Mouse (Mus musculus) urinary bladder, postnatal 10 days (tissue): ENCODE measurements around the gene Selenof.
A peak's percentile ranks its signal among the peaks of the same experiment; 100 is the strongest.
"Not testable (repeated sequence)": the region's sequence is repeated elsewhere in the genome, so short reads cannot be mapped to it uniquely, and the experiment has no call there.

ENCODE experiments used
- DNase-seq: peaks from one replicate; pipeline ENCODE4 v3.0.0; 2022; ENCODE audit warnings: low spot score

Selenof gene

GRCm38 (mm10) chr3:144602819-144603218, 32.7 kb downstream of the Selenof start:
- DNase-seq = no peak

GRCm38 (mm10) chr3:144603558-144603957, 33.5 kb downstream of the Selenof start:
- DNase-seq = no peak

DNA sequence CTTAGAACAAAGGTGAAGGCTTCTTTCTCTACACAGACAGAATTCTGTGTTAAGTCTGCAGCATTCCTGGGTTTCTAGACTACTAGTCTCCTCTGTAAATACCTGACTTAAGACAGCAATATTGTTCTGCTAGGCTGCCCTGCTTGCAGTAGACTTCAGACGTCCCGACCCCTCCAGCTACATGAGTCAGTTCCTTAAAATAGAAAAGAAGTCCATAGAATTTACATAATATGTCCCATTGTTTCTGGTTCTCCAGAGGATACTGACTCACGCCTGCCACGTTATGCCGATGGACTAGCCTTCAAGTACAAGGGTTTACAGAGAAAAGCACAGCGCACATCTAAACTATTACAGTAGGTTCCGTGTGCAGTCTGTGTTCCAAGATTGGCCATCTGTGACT, 34.1 kb downstream of the Selenof start:
- DNase-seq = no peak

- DNase-seq = not testable (repeated sequence)
Observed at GRCm38 (mm10) chr3:144605811-144606210, 35.7 kb downstream of the Selenof start.

- DNase-seq = no peak
Observed at GRCm38 (mm10) chr3:144606449-144606848, 36.3 kb downstream of the Selenof start.

DNA sequence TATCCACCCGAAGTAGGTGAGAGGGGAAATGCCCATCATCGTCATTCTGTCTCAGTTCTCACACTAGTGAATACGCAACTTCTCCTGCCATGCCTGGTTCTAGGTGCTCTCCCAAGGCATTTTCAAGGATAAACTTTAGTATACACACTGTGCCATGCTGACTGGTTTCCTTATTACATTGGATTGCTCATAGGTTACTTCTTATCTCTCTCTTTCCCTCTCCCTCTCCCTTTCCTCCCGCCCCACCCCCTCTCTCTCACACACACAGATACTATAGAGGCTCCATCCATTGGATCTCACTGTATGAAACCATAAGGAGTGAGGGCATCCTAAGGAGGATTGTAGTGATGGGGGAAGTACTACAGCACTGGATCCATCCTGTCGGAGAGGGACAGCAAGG, 38.0 kb downstream of the Selenof start:
- DNase-seq = no peak

DNA sequence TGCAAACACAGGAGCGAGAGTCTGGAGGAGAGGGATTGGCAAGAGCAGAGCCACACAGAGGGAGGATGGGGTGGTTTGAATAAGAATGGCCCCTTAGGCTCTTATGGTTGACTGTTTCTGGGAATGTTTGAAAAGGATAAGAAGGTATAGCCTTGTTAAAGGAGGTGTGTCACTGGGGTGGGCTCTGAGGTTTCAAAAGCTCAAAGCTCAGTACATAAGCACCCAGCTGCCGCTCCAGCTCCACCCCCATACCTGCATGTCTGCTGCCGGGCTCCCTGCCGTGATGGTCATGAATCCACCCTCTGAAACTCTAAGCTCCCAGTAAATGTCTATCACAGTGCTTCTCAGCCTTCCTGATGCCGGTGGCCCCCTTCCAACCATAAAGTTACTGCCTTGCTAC, 40.7 kb downstream of the Selenof start:
- DNase-seq = no peak

DNA sequence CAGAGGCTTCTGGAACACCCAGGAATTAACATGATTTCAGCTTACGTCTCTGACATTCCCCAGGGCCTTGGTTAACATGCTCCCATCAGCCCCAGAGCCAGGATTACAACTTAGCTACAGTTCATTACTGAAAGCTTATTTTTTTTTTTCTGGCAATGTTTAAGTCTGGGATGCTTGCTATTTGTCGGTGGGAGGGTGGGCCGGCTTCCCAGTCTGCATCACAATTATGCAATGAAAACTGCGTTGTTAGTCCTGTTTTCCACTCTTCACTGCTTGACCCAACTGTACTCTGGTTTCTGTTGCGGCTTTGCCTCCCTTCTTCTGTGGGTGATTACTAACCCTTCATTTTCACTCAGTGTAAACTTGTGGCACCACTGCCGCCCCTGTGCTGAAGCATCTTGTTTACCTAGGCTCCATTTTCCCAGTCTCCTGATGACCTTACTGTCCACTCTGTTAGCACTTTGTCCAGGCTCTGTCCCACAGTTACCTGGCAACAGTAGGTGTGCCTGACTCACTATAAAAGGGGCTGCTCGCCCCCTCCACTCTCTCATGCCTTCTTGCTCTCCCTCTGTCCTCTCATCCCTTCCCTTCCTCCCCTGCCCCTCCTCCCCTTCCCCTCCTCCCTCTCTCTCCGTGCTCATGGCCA, 41.6 kb downstream of the Selenof start:
- no peak for DNase-seq

DNA sequence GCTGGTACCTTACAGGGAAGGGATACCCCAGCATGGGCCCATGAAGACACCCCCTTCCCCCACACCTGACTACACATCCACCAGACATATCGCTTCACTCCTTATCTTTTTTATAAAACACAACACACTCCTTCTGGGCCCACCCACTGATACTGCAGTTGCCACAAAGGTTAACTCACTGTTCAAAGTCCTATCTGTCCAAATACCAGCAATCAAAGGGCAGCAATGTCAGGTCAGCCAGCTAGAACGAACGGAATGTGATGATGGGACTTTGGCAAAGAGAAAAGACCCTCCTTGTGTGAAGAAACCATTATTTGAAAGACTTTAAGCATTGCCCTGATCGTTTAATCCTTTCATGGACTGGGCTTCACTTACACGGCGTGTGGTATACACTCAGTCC, 42.3 kb downstream of the Selenof start:
- DNase-seq = no peak

DNA sequence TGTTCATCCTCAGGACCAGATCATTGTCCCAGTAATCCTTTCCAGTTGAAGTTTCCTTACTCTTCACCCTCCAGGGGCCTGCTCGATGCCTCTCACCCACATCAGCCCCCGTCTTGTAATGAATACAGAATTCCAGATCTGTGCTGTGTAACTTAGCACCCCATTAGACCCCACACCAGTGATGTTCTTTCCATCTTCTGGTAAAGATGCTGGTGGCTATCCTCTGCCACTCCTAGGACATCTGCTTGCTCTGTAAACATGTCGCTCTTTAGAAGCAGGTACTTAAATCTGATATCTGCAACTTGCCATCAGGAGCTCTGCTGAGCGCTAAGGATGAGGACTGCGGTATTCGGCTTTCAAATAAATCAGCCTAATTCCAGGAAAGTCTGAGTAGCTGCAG, 44.2 kb downstream of the Selenof start:
- no peak for DNase-seq

GRCm38 (mm10) chr3:144614698-144615097, 44.6 kb downstream of the Selenof start:
- DNase-seq = no peak

- no peak for DNase-seq
Observed at GRCm38 (mm10) chr3:144615459-144615858, 45.4 kb downstream of the Selenof start.

- peak; percentile 52 for DNase-seq
Observed at GRCm38 (mm10) chr3:144616654-144617425, 46.7 kb downstream of the Selenof start.

DNA sequence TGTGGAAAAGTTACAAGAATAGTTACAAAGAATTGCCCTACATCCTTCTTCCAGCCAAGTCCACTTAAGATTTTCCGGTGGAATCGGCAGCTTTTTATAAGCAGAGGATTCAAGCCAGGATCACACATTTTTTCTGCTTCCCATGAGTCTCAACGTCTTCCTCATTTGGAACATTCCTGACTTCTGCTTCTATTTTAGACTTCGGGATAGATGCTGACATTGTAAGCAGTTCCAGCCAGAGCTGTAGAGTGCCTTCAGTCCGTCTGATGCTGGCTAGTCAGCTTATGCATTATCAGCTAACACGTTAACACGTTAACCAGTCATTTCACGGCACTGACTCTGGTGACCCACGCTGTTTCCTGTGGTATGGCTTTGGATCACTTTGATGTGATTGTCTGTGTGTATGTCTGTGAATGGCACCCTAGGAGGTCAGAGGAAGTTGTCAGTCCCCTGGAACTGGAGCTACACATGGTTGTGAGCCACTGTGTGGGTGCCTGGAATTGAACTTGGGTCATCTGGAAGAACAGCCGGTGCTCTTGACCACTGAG, 47.6 kb downstream of the Selenof start:
- DNase-seq = no peak

GRCm38 (mm10) chr3:144622930-144623612, 53.0 kb downstream of the Selenof start:
- DNase-seq = no peak

DNA sequence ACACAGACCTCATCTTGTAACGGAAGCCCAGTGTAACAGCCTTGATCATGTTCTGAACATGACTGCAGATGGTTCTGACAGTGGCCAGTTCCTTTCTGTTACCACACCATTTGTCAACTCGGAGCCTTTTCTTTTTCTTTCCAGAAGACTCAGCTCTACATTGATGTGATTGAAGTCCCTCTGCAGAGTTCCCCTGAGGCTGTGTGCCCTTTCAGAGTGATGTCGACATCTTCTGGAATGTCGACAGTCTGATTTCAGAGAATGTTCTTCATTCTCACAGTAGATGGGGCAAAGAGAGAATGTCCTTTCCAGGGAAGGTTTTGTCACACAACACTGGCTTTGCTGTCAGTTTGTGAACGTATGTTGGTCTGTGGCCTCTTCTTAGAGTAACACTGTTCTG, 55.6 kb downstream of the Selenof start:
- no peak for DNase-seq

GRCm38 (mm10) chr3:144628005-144628914, 58.2 kb downstream of the Selenof start:
- no peak for DNase-seq

DNA sequence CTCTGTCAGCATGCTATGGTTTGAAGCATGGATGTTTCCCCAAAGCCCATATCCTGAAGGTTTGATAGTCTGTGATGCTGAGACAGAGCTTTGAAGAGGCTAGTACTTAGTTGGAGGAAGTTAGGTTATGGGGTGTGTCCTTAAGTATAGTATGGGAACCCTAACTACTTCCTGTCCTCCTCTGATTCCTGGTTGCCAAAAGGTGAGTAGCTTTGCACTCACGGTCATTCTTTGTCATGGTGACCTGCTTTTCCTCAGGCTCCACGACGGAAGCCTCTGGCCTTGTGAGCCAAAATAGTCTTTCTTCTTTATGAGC, 58.8 kb downstream of the Selenof start:
- DNase-seq = no peak

GRCm38 (mm10) chr3:144635236-144635635, 65.1 kb downstream of the Selenof start:
- no peak for DNase-seq

DNA sequence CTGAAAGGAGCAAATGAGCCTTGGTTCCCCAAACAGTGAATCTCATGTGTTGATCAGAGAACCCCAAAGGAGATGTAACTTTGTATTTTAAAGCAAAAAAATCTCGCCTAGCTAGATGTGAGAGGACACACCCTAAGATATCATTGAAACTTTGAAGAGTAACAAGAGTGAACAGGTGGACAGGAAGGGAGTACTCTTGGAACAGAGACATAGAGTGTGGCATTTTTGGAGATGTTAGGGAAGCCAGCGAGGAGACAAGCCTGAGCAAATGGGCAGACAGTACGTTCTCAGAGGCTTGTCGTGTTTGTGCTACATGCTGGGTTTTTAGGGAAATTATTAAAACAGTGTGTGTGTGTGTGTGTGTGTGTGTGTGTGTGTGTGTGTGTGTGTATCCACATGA, 68.0 kb downstream of the Selenof start:
- DNase-seq = no peak

DNA sequence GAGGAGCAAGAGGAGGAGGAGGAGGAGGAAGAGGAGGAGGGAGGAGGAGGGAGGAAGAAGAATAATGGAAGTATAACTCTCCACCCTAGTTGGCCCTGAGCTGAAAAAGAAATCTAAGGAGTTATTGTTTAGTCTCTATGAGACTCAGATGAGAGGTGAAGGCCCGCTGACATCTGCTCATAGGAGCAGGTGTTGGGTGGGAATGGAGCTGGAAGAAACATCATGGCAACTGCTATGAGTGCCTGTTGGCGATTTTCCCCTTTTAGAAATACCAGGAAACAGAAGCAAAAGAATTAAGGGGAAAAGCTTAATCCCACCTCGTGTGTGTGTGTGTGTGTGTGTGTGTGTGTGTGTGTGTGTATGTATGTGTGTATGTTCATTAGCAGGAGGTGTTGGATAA, 69.3 kb downstream of the Selenof start:
- DNase-seq = no peak

- DNase-seq = no peak
Observed at GRCm38 (mm10) chr3:144640033-144640432, 69.9 kb downstream of the Selenof start.
